Mouse (Mus musculus) gastrocnemius, adult 8-10 months (tissue): ENCODE measurements around the gene Zfp978. TPM values are rescaled to one million over a fixed set of nuclear protein-coding genes. Genes with fewer than 3 reads are reported as not detected.
A peak's percentile ranks its signal among the peaks of the same experiment; 100 is the strongest.
"Not testable (repeated sequence)": the region's sequence is repeated elsewhere in the genome, so short reads cannot be mapped to it uniquely, and the experiment has no call there.

Source experiments
- DNase-seq, 2 experiments: peaks; one replicate each; pipeline ENCODE4 v3.0.0; 2022; ENCODE audit warnings: low spot score in 2 of 2
- total RNA-seq, 4 experiments: library from RNA; stranded (reverse); gene quantifications; 2 replicates each; pipeline ENCODE4 v1.2.4; 2022

Gene Zfp978
- total RNA-seq, 4 experiments from 2014 or later = not detected

- peak in 1 of 2 experiments; percentile 3 for DNase-seq
Observed at GRCm38 (mm10) chr4:147350541-147350940, 10.6 kb upstream of the Zfp978 start.

DNA sequence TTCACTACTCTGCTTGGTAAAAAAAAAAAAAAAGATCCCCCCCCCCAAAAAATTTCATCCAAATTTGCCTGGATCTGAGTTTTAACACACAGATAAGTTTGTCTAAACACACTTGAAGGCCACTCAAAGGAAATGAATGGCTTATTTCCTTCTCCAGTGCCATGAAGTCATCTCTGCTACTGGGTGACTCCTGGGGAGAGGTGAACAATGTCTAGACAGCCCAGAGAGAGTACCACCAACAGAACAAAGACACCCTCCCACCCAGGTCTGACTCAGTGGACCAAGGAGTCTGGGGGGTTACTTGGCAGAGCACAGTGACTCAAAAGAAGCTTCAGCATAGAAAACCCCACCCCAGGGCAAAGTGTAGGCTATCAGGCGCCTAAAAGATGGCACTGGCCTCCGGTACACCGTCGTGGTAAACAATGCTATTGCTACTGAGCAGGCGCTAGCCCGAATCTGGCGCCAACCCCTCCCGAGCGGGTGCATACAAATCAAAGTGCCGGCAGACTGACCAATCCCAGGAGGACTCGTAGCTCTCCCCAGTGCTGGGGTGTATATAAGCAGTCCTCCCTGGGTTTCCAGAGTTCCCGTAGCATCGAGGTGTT lies 9.6 kb upstream of the Zfp978 start:
- not testable (repeated sequence) for DNase-seq

- not testable (repeated sequence) for DNase-seq
Observed at GRCm38 (mm10) chr4:147353626-147354025, 7.5 kb upstream of the Zfp978 start.

DNA sequence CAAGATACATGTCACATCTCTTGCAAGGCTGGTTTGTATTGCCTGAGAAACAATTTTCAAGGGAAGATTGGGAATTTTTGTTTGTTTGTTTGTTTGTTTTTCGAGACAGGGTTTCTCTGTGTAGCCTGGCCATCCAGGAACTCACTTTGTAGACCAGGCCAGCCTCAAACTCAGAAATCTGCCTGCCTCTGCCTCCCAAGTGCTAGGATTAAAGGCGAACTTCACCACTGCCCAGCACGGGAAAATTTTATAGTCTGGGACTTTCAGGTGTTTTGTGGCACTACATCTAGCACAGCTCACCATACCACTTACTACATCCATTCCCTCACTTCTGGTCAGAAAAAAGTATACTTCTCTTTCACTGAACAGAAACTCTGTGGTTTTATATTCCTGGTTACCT lies 5.1 kb upstream of the Zfp978 start:
- DNase-seq = not testable (repeated sequence)

DNA sequence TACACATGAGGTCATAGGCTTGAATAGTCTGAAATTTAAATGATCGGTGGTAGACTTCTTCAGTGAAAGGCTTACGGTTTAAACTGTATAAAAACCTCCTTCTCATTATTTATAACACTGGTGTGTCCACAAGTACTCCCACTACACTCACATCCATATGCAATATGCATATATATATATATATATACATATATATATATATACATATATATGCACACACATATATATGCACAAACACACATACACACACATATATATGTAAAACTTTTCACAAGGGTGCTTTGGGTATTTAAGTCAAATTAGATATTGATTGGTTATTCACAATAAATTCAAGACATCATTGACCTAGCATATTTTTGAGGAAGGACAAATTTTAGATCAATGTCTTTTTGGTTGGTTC lies 3.9 kb upstream of the Zfp978 start:
- DNase-seq = not testable (repeated sequence)

DNA sequence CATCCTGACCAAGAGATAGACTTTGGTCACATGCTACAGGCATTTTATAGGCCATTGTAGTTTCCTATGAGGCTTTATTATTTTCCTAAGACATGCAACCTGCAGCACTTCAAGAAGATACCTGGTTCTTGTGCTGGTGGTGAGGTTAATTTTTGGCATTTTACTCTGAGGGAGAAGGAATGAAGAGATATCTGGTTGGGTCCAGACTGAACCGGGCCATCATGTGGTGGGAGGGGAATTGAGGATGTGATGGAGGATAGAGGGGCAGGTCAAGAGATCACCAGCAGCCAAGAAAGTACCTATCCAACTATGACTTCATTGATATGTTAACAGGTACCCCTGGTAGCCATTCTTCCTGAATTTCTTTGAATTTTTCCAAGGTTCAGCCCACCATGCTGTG lies 769 bp downstream of the Zfp978 start:
- DNase-seq = not testable (repeated sequence)

DNA sequence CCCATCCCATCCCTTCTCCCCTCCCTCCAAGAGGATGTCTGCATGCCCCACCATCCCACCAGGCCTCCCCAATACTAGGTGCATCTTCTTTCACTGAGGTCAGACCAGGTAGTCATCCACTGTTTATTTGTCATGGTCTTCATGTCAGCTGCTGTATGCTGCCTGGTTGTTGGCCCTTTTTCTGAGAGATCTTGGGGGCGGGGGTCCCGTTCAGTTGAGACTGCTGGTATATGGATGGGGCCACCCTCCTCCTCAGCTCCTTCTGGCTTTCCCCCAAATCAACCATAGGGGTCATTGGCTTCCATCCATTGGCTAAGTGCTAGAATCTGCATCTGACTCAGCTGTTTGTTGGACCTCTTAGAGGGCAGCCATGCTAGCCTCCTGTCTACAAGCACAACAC lies 8.5 kb downstream of the Zfp978 start:
- DNase-seq = not testable (repeated sequence)

DNA sequence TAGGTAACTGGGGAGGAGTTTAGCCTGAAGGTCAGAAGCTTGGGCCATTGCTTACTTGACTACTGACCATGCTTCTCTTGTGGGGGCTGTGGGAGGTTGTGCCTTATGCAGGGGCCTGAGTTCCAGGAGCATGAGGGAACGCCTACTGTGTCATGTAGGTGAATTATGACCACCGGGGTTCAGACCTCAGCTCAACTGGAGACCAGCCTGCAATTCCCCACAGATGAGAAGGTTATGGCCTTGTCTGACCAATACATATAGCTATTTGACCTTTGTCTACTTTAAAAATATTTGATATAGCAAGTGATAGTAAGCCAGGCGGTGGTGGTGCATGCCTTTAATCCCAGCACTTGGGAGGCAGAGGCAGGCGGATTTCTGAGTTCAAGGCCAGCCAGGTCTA lies 22.1 kb downstream of the Zfp978 start:
- DNase-seq = not testable (repeated sequence)

DNA sequence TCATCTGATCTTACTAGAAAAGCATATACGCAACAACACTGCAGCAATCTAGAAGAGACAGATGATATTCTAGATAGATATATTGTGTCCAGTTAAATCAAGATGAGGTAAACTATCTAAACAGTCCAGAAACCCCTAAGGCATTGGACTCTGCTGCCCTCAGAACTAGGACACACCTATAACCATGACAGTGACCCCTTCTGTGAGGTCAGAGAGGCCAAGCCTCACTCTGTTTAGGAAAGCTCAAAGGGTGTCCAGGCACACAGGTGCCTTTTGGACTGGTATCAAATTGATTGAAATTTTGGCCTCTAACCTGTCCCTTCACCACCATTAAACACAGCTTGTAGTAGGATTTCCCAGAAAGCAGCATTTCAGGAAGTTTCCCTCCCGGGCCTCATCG lies 36.1 kb downstream of the Zfp978 start:
- DNase-seq = not testable (repeated sequence)

GRCm38 (mm10) chr4:147397934-147398682 lies 37.0 kb downstream of the Zfp978 start:
- DNase-seq = not testable (repeated sequence)

DNA sequence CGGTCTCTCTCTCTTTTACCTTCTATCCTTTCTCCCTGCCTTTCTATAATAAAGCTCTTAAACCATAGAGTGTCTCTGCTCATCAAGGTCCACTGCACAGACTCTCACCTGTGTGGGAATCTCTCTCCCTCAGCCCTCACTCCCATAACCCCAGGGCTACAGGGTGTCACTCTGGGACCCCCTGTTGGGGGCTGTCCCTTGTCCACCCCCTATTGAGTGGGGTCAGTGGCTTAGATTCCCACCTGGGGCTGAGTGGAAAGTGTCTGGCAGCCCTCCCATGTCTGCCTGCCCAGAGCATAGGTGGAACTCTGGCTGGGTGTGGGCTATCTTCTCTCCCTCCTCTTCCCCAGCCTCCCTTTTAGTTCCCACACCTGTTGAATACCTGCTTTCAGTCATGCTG lies 37.6 kb downstream of the Zfp978 start:
- DNase-seq = not testable (repeated sequence)

- DNase-seq = not testable (repeated sequence)
Observed at GRCm38 (mm10) chr4:147399505-147399904, 38.4 kb downstream of the Zfp978 start.

GRCm38 (mm10) chr4:147400031-147400847 lies 39.1 kb downstream of the Zfp978 start:
- not testable (repeated sequence) for DNase-seq

- peak in 1 of 2 experiments; percentile 17 for DNase-seq
Observed at GRCm38 (mm10) chr4:147400848-147401715, 40.0 kb downstream of the Zfp978 start.

GRCm38 (mm10) chr4:147401736-147402506 lies 40.8 kb downstream of the Zfp978 start:
- DNase-seq = not testable (repeated sequence)

GRCm38 (mm10) chr4:147402507-147402890 lies 41.4 kb downstream of the Zfp978 start:
- DNase-seq = not testable (repeated sequence)

- DNase-seq = not testable (repeated sequence)
Observed at GRCm38 (mm10) chr4:147403509-147403908, 42.4 kb downstream of the Zfp978 start.

- not testable (repeated sequence) for DNase-seq
Observed at GRCm38 (mm10) chr4:147403931-147404913, 43.1 kb downstream of the Zfp978 start.
